Mouse (Mus musculus) limb, embryonic 13.5 days (tissue): ENCODE measurements around the gene Olfr1428. TPM values are rescaled to one million over a fixed set of nuclear protein-coding genes. Genes with fewer than 3 reads are reported as not detected.
"Not testable (repeated sequence)": the region's sequence is repeated elsewhere in the genome, so short reads cannot be mapped to it uniquely, and the experiment has no call there.

Experiments used
- ATAC-seq: fragments of 200-750 bp; cut with Nextera tagmentation; 2 replicates; pipeline ENCODE4 v1.8.0; 2017; ENCODE audit warnings: low read depth, moderate number of reproducible peaks, moderate TSS enrichment; ENCODE audit not compliant: low FRiP score
- H3K27ac ChIP-seq: fragments of 300-500 bp; sonication (generic); 2 replicates; pipeline ENCODE4 v1.5.1; 2015; ENCODE audit warnings: inconsistent platforms, mild to moderate bottlenecking, moderate library complexity
- H3K27me3 ChIP-seq: fragments of 300-500 bp; sonication (generic); 2 replicates; pipeline ENCODE4 v1.6.1; 2015; ENCODE audit warnings: mild to moderate bottlenecking, inconsistent platforms
- H3K36me3 ChIP-seq: fragments of 300-500 bp; sonication (generic); 2 replicates; pipeline ENCODE4 v1.6.1; 2015; ENCODE audit warnings: inconsistent platforms, mild to moderate bottlenecking, moderate library complexity
- H3K4me1 ChIP-seq: fragments of 300-500 bp; sonication (generic); 2 replicates; pipeline ENCODE4 v1.6.1; 2015; ENCODE audit warnings: inconsistent platforms
- H3K4me2 ChIP-seq: fragments of 300-500 bp; sonication (generic); replicated peaks from 2 replicates; pipeline ENCODE4 v1.6.1; 2015; ENCODE audit warnings: inconsistent platforms, mild to moderate bottlenecking, moderate library complexity
- H3K4me3 ChIP-seq: fragments of 300-500 bp; sonication (generic); 2 replicates; pipeline ENCODE4 v1.5.1; 2015; ENCODE audit warnings: moderate library complexity, mild to moderate bottlenecking, inconsistent platforms
- H3K9ac ChIP-seq: fragments of 300-500 bp; sonication (generic); 2 replicates; pipeline ENCODE4 v1.6.1; 2015; ENCODE audit warnings: mild to moderate bottlenecking, inconsistent platforms
- H3K9me3 ChIP-seq: fragments of 300-500 bp; sonication (generic); 2 replicates; pipeline ENCODE4 v1.6.1; 2016; ENCODE audit warnings: inconsistent platforms
- WGBS: fragments of 180-500 bp; shearing (Covaris S2); methylation state at CpG from one replicate; pipeline ENCODE4 v1.1.7; 2015; 5-methylcytosine and 5-hydroxymethylcytosine counted together
- polyA plus RNA-seq: library from polyadenylated mRNA; unstranded; fragments of >200 nt; fragmentation: Nextera tagmentation; extraction: Ambion mirVana; gene quantifications from 2 replicates; pipeline ENCODE4 v1.2.1, GENCODE M21; 2015

Olfr1428 gene
- polyA plus RNA-seq, 1 experiment from 2014 or later: not detected

DNA sequence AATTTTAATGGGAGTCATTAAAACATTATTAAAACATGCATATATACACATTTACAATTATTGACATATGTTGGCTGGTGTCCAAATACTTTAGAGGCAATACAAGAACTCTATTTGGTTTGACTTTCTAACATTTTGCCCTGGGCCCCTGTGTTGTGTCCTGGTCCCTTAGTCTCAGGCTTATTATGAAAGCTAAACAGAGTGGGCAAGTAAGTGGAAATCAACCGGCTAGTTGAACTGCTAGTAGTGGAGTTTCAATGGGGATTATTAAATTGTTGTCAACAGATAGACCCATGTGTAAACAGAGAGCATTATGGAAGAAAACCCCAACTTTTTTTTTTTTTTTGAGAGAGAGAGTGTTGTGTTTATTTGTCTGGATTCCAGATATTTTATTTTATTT lies 53.1 kb downstream of the Olfr1428 start, which contains the start of gene Olfr1424:
Gene Olfr1424 (minus strand): TSS at position 101 of the 400 bp plus-strand sequence.
- not testable (repeated sequence) for H3K27me3 ChIP-seq, H3K4me1 ChIP-seq, H3K36me3 ChIP-seq, H3K9ac ChIP-seq, H3K9me3 ChIP-seq, ATAC-seq, H3K27ac ChIP-seq, H3K4me2 ChIP-seq, H3K4me3 ChIP-seq
- 76% methylated on average over 1 of the region's 1 CpGs for WGBS

Other genes starting within 250 kb of the Olfr1428 start
- not detected in 2 replicates for gene Olfr1419, start 240.8 kb downstream of the Olfr1428 start, polyA plus RNA-seq
- not detected in 2 replicates for gene Olfr1420, start 229.3 kb downstream of the Olfr1428 start, polyA plus RNA-seq
- gene Patl1, start 203.5 kb downstream of the Olfr1428 start, polyA plus RNA-seq: 16.7 and 19.5 TPM in 2 replicates
- gene Osbp, start 150.0 kb downstream of the Olfr1428 start, polyA plus RNA-seq: 5.1 and 5.3 TPM in 2 replicates
- gene Olfr1423, start 74.6 kb downstream of the Olfr1428 start, polyA plus RNA-seq: not detected in 2 replicates
- gene Olfr1424, start 53.2 kb downstream of the Olfr1428 start, polyA plus RNA-seq: not detected in 2 replicates
- not detected in 2 replicates for gene Olfr1425, start 38.2 kb downstream of the Olfr1428 start, polyA plus RNA-seq
- not detected in 2 replicates for gene Olfr1426, start 23.9 kb downstream of the Olfr1428 start, polyA plus RNA-seq
- not detected in 2 replicates for gene Olfr1427, start 12.6 kb downstream of the Olfr1428 start, polyA plus RNA-seq
- not detected in 2 replicates for gene Olfr76, start 7.3 kb upstream of the Olfr1428 start, polyA plus RNA-seq
- gene Olfr1555-ps1, start 54.2 kb upstream of the Olfr1428 start, polyA plus RNA-seq: not detected in 2 replicates
- gene Olfr1431, start 84.7 kb upstream of the Olfr1428 start, polyA plus RNA-seq: not detected in 2 replicates
- not detected in 2 replicates for gene Olfr1432, start 116.7 kb upstream of the Olfr1428 start, polyA plus RNA-seq
- gene Olfr262, start 125.8 kb upstream of the Olfr1428 start, polyA plus RNA-seq: not detected in 2 replicates
- not detected in 2 replicates for gene Olfr235, start 145.1 kb upstream of the Olfr1428 start, polyA plus RNA-seq
- gene Olfr1434, start 164.0 kb upstream of the Olfr1428 start, polyA plus RNA-seq: not detected in 2 replicates
- gene Olfr1436, start 183.2 kb upstream of the Olfr1428 start, polyA plus RNA-seq: not detected in 2 replicates
- gene Olfr1437, start 209.2 kb upstream of the Olfr1428 start, polyA plus RNA-seq: not detected in 2 replicates
- gene Olfr1438-ps1, start 220.0 kb upstream of the Olfr1428 start, polyA plus RNA-seq: not detected in 2 replicates